Mouse (Mus musculus) thymus, postnatal 36 days (tissue): Measurements from ENCODE around the gene Scarf1.

Experiments
- DNase-seq, 2 experiments: peaks; one replicate each; pipeline ENCODE4 v3.0.0; 2022; ENCODE audit warnings: mixed read lengths in 2 of 2

The Scarf1 gene

DNA sequence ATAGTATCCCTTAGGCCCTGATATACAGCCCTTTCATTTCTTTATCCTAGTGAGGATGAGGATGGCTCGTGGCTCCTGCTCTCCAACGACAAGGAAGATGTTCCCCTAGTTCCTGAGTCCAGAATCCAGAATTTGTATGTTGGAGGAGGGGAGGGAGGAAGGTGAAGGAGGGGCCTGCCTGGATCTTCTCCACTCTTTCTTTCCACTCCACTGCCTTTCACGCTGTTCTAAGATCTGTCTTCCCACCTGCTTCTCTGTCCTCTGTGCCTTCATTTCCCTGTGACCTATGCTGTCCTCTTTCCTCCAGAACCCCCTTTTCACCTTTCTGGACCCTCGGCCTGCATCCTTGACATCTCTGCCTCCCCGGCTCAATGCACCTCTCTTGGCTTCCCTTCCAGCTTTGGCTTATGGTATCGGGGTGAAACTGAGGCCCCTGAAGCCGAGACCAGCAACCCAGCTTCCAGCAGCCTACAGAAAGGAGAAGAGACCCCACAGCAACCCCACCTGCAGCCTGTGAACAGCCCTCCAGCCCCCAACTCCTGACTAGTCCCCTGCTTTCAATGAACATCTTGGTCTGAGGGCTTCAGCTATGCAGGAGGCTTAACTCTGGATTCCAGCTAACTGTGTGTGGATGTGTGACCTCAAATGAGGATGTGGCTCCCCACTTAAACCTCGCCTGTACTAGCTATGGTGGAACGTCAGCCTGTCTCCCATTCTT lies 880 bp upstream of the Scarf1 start:
- no peak for DNase-seq

DNA sequence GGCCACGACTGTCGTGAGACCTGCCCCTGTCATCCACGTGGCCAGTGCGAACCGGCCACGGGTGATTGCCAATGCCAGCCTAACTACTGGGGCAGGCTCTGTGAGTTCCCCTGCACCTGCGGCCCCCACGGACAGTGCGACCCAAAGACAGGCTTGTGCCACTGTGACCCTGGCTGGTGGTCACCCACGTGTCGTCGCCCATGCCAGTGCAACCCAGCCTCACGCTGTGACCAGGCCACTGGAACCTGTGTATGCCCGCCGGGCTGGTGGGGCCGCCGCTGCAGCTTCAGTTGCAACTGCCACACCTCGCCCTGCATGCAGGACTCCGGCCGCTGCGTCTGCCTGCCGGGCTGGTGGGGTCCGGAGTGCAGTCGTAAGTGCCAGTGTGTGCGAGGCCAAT lies 1.8 kb downstream of the Scarf1 start:
- DNase-seq: no peak

DNA sequence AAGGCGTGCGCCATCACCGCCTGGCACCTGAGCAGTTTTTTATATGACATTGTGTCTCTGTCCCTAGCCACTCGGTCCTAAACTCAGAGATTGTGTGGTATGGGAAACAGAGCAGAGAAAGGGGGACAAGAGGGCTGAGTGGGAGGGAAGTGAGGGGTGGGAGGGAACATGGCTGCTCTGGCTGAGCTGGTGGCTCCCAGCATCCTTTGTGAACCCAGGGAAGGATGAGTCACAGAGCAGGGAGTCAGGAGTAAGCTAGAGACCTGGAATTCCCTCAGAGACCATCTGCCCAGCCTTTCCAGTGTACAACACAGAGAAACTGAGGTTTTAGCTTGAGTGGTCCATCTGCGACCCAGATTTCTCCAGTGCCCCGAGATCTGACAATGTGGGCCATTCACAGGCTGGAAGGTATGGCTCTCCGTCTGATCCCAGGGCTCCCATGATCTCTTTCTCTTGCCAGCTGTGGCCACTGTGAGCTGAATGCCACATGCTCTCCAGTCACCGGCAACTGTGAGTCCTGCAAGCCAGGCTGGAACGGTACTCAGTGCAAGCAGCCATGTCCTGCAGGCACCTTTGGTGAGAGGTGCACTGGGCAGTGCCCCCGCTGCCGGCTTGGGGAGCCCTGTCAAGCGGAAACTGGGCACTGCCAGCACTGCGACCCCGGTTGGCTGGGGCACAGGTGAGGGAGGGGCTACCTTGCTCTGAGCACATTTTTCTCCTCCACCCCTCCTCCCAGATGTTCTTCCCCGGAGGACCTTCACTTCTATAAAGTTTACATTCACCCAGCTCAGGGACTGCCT lies 6.7 kb downstream of the Scarf1 start:
- no peak for DNase-seq

DNA sequence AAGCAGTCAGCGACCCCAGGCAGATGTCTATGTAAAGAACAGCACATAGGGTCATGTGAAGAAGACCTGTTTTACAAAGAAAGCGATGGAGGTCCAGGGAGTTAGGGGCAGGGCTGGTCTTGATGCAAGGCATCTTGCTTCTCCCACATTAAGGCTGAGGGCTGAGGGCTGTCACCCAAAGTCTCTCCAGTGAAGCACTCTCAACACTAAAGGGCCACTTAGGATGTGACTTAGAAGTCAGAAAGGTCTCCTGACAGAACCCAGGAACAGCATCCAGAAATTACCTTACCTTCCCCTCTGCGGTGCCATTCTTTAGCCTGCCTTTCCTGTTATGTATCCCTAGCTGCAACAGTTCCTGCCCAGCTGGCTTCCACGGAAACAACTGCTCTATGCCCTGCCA lies 8.3 kb downstream of the Scarf1 start:
- DNase-seq: no peak

DNA sequence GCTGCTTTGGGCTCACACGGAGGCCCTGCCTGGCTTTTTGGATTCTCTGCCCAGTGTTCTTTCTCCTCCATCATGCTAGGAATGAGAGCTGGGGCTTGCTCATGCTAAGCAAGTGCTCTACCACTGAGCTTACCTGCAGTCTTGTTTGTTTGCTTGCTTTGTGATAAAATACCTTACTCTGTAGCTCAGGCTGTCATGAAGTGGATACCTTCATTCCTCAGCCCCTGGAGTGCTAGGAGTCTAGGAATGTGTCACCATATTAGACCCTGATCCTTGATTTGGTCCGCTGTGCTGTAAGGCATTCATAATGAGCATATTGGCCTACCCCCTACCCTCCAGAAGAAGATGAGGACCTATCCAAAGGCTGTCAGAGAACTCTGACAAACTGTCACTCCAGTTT lies 9.5 kb downstream of the Scarf1 start:
- no peak for DNase-seq

DNA sequence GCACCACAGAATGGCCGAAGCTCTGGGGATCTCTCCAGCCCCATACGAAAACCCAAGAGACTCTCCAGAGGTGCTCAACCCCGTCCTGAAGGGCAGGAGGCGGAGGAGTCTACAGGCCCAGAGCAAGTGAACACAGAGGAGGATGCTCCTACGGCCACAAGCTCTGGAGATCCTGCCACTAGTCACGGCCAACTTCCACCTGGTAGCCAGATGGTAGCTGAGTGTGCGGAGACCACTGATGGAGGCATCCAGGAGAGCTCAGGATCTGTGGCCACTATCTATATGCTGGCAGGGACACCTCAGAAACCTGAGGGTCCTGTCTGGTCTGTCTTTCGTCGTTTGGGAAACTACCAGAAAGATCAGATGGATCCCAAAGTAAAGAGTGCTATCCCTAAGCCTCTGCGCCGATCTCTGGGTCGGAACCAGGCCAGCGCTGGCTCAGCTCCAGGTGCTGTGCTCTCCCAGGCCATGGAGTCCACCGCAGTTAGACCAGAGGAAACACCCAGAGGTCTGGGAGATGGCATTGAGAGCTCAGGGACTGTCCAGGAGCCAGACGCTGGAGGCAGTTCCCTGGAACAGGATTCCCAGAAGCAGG lies 12.3 kb downstream of the Scarf1 start:
- no peak for DNase-seq

DNA sequence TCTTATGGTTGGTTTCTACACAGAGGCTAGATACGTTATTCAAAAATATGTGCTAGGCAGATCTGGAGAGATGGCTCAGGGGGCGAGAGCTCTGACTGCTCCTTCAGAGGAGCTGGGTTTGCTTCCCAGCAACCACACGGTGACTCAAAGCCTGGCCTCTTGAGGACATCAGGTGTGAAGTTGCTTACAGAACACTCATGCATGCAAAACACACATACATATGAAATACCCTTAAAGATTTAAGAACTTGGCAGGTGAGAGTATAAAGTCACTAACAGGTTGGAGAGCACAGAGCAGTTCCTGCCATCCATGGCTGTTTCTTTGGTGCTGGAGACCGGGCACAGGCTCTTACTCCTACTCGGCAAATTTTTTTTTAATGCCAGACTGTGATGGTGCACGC lies 13.6 kb downstream of the Scarf1 start:
- DNase-seq: no peak

DNA sequence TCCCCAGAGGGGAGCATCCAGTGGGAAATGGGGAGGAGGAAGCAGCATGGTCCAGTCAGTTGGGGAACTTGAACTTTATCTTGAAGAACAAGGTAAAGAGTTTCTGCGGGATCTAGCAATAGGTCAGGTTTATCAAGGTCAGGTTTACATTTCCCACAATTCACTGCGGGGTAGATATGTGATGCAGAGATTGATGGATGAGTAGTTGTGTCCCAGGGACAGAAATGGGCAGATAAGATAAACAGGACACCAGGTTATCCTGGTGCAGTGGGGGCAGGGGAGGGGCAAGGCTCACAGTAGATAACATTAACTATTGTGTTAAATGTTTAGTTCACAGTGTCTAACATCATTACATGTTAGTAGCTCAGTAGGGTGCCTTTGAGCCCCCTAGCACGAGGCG lies 16.4 kb downstream of the Scarf1 start:
- DNase-seq: no peak

DNA sequence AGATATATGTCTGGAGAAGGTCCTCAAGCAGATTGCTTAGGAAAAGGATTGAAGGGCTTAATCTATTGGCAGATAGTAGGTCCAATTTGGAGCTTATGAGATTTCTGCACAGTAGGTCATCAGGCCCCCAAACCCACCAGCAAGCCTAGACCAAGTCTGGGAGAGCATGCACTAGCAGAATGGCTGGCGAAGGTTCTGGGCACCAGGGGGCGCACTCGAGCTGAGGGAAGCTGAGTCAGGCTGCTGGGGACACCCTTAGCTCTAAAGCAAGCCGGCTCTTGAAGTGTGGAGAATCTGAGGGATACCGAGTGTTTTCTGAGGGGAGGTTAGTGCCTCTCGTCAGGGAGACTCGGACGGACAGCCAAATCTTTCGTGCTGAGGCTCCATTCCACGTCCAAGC lies 17.0 kb downstream of the Scarf1 start:
- peak; percentile 95 to 99 for DNase-seq

DNA sequence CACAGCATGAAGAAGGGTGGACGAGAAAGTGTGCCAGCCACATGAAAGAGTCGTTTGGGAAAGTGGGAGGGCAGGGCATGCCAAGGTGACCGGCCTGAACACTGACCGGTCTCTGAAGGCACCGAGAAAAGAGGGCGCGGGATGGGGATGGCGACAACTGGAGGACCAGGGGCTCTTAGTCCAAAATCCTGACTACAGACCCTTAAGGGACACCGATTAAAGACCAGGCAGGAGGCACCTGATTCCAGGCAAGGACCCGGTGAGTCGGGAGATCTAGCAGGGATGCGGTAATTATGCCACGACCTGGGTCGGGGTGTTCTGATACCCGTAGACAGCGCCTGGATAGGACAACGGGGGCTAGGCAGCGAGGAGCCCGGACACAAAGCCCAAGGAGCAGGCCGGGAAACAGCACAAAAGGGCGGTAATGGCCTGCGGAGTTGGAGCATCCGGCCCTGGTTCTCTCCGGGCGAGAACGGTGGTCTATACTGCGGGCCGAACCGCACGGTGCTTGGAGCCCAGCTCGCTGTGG lies 17.6 kb downstream of the Scarf1 start:
- no peak for DNase-seq

DNA sequence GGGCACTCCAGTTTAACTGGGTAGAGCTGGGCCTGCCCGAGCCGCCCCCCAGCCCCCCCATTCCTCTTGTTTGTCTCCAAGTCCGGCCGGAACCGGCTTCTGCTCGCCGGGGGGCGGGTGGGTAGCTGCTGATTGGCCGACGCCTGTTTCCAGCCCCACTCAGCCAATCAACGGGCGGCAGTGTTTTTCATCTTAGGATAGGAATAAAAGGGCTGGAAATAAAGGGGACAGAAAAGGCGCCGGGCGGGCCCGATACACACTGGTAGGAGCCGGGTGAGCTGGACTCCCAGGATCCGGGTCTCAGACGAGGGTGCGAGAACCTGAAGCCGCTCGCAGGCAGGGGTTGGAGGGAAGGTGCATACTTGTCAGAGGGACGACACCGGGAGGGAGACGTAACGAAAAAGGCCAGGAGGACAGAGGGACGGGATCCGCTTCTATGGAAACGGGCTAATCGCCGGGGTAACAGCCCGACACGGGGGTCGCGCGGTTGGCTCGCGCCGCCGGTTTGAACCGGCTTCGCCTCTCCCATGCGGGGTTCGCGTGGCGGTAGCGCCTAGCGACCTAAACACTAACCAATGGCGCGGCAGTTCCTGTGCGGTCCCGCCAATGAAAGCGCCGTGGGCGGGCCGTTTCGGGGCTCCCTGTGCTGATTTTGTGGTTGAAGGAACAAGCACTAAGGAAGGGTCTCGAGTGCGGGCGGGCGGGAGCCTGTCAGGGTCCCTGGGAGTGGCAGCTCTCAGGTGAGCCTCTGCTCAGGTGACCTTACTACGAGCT lies 18.3 kb downstream of the Scarf1 start, which contains the start of gene Slc43a2:
TSS of gene Slc43a2 (plus strand) at position 226 of the 774 bp plus-strand sequence.
- DNase-seq: peak; percentile 94 to 97

DNA sequence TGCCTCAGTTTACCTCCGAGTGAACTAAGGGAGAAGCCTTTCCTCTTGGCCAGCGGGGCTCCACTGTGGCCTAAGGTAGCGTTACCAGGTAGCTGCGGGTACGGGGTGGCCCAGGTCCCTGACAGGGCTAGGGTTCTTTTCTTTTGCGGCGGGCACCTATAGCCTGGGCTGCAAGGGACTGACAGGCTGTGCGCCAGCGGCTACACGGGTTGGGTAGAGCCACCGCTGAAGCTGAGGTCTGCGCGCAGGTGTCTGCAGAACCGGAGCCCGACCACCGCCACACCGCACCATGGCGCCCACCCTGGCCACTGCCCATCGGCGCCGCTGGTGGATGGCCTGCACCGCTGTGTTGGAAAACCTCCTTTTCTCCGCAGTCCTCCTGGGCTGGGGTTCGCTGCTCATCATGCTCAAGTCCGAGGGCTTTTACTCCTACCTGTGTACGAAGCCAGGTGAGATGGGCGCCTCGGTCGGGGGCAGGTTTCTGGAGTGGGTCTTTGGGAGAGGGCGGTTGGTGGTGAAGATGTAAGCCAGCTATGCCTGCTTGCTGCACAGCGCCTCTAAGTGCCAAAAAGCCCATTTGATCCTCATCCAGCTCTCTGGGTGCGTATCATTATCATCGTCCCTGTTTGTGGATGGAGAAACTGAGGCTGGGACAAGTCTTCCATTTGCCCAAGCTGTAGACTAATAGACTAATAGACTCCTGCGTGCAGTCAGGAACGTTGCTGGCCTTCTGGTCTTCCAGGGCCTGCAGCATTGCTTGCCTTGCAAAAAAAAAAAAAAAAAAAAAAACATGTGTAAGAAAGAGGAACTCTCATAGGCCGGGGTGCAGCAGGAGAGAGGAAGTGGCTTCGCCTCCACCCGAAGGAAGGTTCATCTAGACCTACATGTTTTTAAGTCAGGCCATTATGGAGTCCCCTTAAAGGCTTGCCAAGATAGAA lies 19.3 kb downstream of the Scarf1 start:
- peak; percentile 63 to 77 for DNase-seq

DNA sequence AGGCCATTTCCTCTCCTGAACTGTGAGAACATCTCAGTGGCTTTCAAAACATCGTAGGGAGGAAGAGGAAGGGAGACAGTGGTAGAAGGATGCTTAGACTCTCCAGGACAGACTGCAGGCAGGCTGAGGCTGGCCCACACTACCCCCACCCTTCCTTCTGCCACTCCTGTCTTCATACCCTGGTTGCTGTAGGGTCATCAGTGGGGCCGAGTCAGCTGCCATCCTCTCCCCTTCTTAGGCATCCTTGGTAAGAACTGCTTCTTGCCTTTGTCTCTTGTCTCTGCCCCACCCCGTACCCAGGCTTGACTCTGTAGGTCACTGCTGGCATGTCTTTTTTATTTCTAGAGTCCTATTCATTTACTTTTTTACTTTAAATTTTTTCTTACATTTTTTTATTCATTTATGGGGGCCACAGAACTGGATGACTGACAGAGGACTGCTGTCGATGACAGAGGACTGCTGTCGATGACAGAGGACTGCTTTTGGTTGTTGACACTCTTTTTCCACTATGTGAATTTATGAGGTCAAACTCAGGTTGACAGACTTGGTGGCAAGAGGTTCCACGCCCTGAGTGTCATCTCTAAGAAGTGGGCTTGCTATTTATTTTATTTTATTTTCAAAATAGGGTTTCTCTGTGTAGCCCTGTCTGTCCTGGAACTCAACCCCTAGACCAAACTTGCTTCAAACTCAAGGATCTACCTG lies 20.1 kb downstream of the Scarf1 start:
- DNase-seq: peak; percentile 45 to 50

DNA sequence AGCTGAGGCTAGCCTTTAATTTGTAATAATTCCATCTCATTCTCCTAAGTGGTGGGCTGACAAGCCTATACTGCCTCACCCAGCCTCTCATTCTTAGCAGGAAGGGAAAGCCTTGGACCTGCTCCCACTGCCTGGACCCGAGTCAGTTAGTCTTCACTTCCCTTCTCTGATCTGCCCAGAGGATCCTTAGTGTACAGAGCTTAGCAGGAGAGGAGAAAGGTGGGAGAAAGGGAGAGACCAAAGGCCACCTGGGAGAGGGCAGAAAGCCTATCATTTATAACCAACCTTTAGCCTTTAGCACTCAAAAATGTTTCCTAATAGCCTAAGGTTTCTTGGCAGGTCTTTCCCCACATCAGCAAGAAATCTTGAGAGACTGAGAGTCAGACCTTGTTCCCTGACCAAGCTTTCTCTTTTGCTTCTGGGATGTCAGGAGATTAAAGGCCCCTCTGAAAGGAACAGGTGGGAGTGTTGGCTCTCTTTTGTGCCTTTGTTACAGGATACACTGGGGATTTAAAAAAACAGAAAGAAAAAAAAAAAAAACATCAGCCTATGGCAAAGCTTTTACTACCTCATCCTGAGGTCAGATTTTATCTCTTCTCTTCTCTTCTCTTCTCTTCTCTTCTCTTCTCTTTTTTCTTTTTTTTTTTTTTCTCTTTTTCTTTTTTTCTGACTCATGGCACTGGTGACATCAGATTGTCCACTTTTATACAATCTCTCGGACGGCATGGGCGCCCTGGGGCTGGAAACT lies 21.1 kb downstream of the Scarf1 start:
- peak in 1 of 2 experiments; percentile 23 for DNase-seq

DNA sequence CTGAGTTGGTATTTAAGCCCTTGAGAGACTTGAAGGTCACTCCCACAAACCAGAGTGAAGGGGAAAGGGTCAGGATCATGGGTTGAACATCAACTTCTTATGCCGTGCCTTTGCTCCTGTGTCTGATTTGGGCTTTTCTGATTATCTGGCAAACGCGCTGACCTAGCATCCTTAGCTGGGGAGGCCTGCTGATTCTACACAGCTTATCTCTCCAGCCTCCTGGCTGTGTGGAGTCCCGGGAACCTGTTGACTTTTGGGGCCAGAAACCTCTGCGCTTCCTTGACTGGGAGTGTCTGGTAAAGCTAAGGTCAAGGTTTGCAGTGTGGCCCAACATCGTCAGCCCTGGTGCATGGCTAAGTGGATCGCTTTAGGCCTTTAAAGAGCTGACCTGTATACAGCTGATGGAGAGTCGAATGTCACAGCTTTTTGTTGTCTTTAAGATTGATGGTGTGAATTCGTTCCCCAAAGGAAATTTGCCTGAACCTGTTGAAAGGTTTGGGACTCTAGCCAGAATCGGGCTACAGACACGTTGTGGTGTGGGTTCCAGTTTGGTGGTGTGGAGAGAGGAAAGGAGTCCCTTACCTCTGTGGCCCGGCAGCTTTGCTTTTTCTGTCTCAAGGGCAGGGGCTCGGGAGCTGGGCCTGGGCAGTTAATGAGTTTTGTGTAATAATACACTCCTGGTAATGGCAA lies 21.9 kb downstream of the Scarf1 start:
- peak in 1 of 2 experiments; percentile 24 for DNase-seq

DNA sequence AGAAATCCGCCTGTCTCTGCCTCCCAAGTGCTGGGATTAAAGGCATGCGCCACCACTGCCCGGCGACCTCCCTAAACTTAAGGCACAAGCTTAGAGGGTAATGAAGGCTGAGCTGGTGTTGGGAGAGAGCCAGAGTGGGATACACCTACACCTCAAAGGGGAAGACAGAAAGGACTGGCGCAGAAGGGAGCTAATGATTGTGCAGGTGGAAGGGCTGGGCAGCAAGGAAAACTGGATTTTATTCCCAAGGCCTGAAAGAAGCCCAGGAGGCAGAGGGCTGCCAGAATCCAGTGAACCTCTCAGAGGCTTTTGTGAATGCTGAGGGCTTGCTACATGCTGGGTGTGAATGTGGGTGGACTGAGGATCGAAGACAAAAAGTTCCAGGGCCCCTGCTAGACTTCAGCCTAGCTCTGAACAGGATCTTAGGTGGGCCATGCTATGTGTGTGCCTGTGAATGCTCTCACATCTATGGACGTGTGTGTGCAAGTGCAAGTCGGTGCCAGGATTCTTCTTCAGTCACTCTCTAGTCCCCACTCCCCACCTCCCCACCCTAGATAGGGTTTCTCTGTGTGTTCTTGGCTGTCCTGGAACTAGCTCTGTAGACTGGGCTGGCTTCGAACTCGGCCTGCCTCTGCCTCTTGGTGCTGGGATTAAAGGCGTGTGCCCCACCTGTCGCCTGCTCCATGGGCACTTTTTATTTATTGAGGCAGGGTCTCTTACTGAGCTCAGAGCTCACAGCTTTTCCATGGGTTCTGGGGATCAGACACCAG lies 23.1 kb downstream of the Scarf1 start:
- peak in 1 of 2 experiments; percentile 31 for DNase-seq

DNA sequence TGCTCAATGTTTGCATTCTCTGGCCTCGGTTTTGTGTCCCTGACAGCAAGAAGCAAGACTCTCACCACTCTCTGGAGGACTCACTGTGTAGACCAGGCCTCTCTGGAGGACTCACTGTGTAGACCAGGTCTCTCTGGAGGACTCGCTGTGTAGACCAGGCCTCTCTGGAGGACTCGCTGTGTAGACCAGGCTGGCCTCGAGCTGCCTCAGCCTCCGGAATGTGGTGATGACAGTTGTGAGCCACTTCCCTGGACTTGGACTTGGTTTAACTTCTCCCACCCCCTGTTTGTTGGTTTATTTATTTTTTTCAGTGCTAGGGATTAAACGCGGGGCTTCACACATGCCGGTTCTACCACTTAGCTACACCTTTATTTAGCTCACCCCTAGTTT lies 23.7 kb downstream of the Scarf1 start:
- DNase-seq: no peak

DNA sequence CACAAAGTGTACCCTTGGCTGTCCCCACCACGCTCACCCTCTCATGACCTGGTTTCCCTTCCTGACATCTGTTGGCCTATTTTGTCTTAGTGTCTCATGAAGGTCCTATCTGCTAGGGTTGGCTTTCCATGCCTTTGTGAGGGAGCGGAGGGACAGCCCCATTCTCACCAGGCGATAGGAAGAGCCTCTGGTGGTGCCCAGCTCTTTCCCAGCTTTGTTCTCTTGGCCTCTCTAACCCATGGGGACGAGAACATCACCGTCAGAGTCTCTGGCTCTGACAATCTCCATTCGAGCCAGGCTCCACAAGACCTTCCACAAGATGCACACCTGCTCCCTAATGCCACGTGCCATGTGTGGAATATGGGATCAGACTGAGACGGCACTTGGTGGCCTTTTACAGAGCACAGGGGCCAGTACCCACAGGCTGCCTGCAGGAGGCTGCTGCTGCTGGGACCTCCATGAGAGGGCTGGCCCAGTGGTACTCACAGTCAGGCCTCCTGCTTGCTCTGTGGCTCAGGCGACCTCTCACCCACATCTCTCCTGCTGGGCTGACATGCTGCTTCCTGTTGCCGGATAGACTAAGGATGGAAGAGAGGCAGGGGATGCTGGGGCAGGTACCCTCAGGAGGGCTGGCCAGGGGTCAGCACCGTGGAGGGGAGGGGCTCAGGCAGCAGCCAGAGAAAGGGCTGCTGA lies 24.3 kb downstream of the Scarf1 start:
- peak; percentile 68 to 75 for DNase-seq
